In genomic region chrX:57235982-57236381, GRCm38 (mm10) we compare ENCODE assay signal across 14 mouse cellular contexts. TPM values are rescaled to one million over a fixed set of nuclear protein-coding genes. Genes with fewer than 3 reads are reported as not detected.
A peak's percentile ranks its signal among the peaks of the same experiment; 100 is the strongest.
DNase-seq lines count a peak whose midpoint lies in the region; TF ChIP-seq lines count a peak whose summit lies in the region.
"Had no signal": no experiment of that assay in that cellular context is flagged by ENCODE, and none has a peak within 500 bp of the region (broad histone marks: within the 10 kb centered on the region; RNA-seq: fewer than 3 reads in every experiment).

No protein-coding gene starts in this region.

- no peak overlapping the region for H3K27ac ChIP-seq in layer of hippocampus, adult 2 months
- H3K27ac ChIP-seq in CH12.LX (ENCODE audit: insufficient read depth, low read depth): no peak overlapping the region
- H3K27ac ChIP-seq: hindbrain, embryonic 15.5 days; liver, embryonic 15.5 days; midbrain, embryonic 10.5 days had no signal

- no peak overlapping the region for H3K4me2 ChIP-seq in CH12.LX (ENCODE audit: insufficient read depth, low read depth, poor library complexity, severe bottlenecking)
- H3K4me2 ChIP-seq: heart, embryonic 12.5 days; hindbrain, embryonic 15.5 days; liver, embryonic 15.5 days had no signal

- H3K9ac ChIP-seq in CH12.LX (ENCODE audit: insufficient read depth, low read depth): no peak overlapping the region
- H3K9ac ChIP-seq: heart, embryonic 12.5 days; hindbrain, embryonic 15.5 days; liver, embryonic 15.5 days had no signal

- TF ChIP-seq POLR2A in CH12.LX (IDR thresholded peaks at IDR 0.05; ENCODE audit: low read depth, low read length): no peak

- H3K27me3 ChIP-seq in CH12.LX (replicated peaks): no peaks in the 10 kb centered on the region
- H3K27me3 ChIP-seq: heart, embryonic 12.5 days; hindbrain, embryonic 15.5 days; liver, embryonic 15.5 days had no signal

- H3K9me3 ChIP-seq in CH12.LX (replicated peaks; ENCODE audit: low read length): peaks cover 4% of the 10 kb centered on the region
- H3K9me3 ChIP-seq: hindbrain, embryonic 15.5 days; liver, embryonic 15.5 days; midbrain, embryonic 10.5 days had no signal

- dilution Hi-C loops in CH12.LX (cut with MboI; ENCODE audit: extremely low pct_ligation_motif_present, extremely low pct_unique_long_range_greater_than_20kb, low sequenced_read_pairs): no loop called here

- H3K4me3 ChIP-seq in layer of hippocampus, adult 2 months: no peak overlapping the region
- H3K4me3 ChIP-seq in CH12.LX (replicated peaks in 1 of 3; ENCODE audit: low read depth in 2 of 3, low read length in 2 of 3, poor library complexity in 1 of 3): no peak overlapping the region
- H3K4me3 ChIP-seq: heart, embryonic 12.5 days; hindbrain, embryonic 15.5 days; liver, embryonic 15.5 days; midbrain, embryonic 10.5 days had no signal

- TF ChIP-seq CTCF in layer of hippocampus, adult 2 months (conservative IDR thresholded peaks at IDR 0.05): peak; percentile 58
- peak; percentile 14 to 48; a peak in 2 of 4 replicates for TF ChIP-seq CTCF in CH12.LX (conservative IDR thresholded peaks at IDR 0.05 in 1 of 2, IDR thresholded peaks at IDR 0.05 in 1 of 2; ENCODE audit: low read depth in 2 of 2, low read length in 2 of 2)

- DNase-seq in layer of hippocampus, adult 2 months (ENCODE audit: low spot score in 2 of 2): no peak
- DNase-seq in layer of hippocampus, postnatal 36 days: no peak
- DNase-seq in 416B (ENCODE audit: low read depth) (peak; percentile 20), CH12.LX (ENCODE audit: extremely low read depth) (no peak)
- peak; percentile 1 for DNase-seq in c-Kit-negative CD71-positive TER-119-positive erythroid progenitor cells, embryonic 14.5 days (ENCODE audit: low read depth, low spot score)
- DNase-seq in embryo, embryonic 9.5 days (ENCODE audit: extremely low spot score): no peak
- DNase-seq in spleen, postnatal 4 days (ENCODE audit: low spot score in 2 of 2): no peak
- DNase-seq: adrenal gland, postnatal 36 days; cerebellum, adult 2 months had no signal

- no peaks in the 10 kb centered on the region for H3K79me2 ChIP-seq in CH12.LX (replicated peaks; ENCODE audit: control insufficient read depth, extremely low read depth, insufficient read depth, poor library complexity, severe bottlenecking)

- H3K4me1 ChIP-seq in CH12.LX (ENCODE audit: control insufficient read depth in 1 of 2, insufficient read depth in 2 of 2): no peaks in the 10 kb centered on the region
- H3K4me1 ChIP-seq: heart, embryonic 12.5 days; hindbrain, embryonic 15.5 days; liver, embryonic 15.5 days; midbrain, embryonic 10.5 days had no signal

- TF ChIP-seq RAD21 in CH12.LX (IDR thresholded peaks at IDR 0.05; ENCODE audit: low read depth, low read length): peak; percentile 32

- in situ Hi-C loops in CH12.LX (cut with MboI; ENCODE audit: low pct_ligation_motif_present, low pct_unique_long_range_greater_than_20kb, low sequenced_read_pairs): no loop called here

- no peak for TF ChIP-seq EP300 in CH12.LX (IDR thresholded peaks at IDR 0.05; ENCODE audit: low read length)

- peaks cover 42 to 81% of the 10 kb centered on the region in 2 experiments for H3K36me3 ChIP-seq in CH12.LX (replicated peaks in 1 of 2; ENCODE audit: control insufficient read depth in 1 of 2, insufficient read depth in 1 of 2, low read length in 1 of 2)
- H3K36me3 ChIP-seq: hindbrain, embryonic 15.5 days; liver, embryonic 15.5 days; midbrain, embryonic 10.5 days had no signal

TF ChIP-seq in CH12.LX, 34 proteins besides CTCF, POLR2A, EP300 and RAD21:
- TF ChIP-seq NRF1 (IDR thresholded peaks at IDR 0.05; ENCODE audit: low read depth, low read length) (no peak), IRF4 (IDR thresholded peaks at IDR 0.05; ENCODE audit: low read depth, low read length) (no peak), CHD2 (IDR thresholded peaks at IDR 0.05; ENCODE audit: low read length) (no peak), USF1 (IDR thresholded peaks at IDR 0.05; ENCODE audit: low read depth, low read length) (no peak), SMC3 (IDR thresholded peaks at IDR 0.05; ENCODE audit: low read depth, low read length) (peak; percentile 44)
TF ChIP-seq in CH12.LX: peak in this region for 1.

RNA-seq across cellular contexts. Expression of gene Cd40lg, which starts 24.0 kb away (rescaled TPM):
- total RNA-seq in layer of hippocampus, adult 2 months (2021): not detected
- total RNA-seq in layer of hippocampus, postnatal 36 days (2021): not detected
- total RNA-seq in CH12.LX (2012; rRNA removed) (0.08 and 0.21 TPM in 2 replicates), CH12.LX (2014; rRNA removed) (not detected in 2 replicates)
- polyA plus RNA-seq in CH12.LX (2012; ENCODE audit: insufficient read length, low read depth): 0.19 TPM in 1 of 2 replicates, not detected in the other
- total RNA-seq: adrenal gland, postnatal 36 days; gastrocnemius, adult 18-20 months had no signal
- polyA plus RNA-seq: cerebellum, adult 2 months; heart, embryonic 12.5 days; hindbrain, embryonic 15.5 days; liver, embryonic 15.5 days; midbrain, embryonic 10.5 days had no signal

Comparison
In these comparisons a context has a peak if more than half of its experiments do, and no peak if none do; other contexts are left out.
1. DNase-seq: peak in 416B (single experiment) and c-Kit-negative CD71-positive TER-119-positive erythroid progenitor cells, embryonic 14.5 days (single experiment); none in layer of hippocampus, adult 2 months (0 of 2), layer of hippocampus, postnatal 36 days (0 of 2), CH12.LX (single experiment), embryo, embryonic 9.5 days (single experiment) and spleen, postnatal 4 days (0 of 2).